ENCODE assay signal across 20 mouse cellular contexts in the genomic region with DNA sequence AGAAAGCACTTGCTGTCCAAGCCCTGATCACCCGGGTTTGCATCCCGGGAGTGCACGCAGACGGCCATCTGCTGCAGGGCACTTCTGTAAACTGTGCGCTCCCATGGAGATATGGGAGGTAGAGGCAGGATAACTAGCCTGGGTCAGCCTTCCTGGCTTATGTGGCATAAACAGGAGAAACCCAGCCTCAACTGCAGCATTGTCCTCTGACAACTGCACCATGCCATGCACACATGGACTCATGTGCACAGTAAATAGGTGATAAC.
A peak's percentile ranks its signal among the peaks of the same experiment; 100 is the strongest.
DNase-seq lines count a peak whose midpoint lies in the region; ATAC-seq lines count a peak whose summit lies in the region.
"Had no signal": no experiment of that assay in that cellular context is flagged by ENCODE, and none has a peak within 500 bp of the region (broad histone marks: within the 10 kb centered on the region; RNA-seq: fewer than 3 reads in every experiment).

No protein-coding gene starts in this region.

- peak overlapping the region; percentile 32 for H3K4me2 ChIP-seq in forebrain, embryonic 16.5 days (ENCODE audit: low read length)
- H3K4me2 ChIP-seq in midbrain, embryonic 11.5 days, result peak overlapping the region; percentile 24; the same call in 1 of the 2 replicates
- H3K4me2 ChIP-seq: heart, embryonic 15.5 days; liver, embryonic 15.5 days had no signal

- 44% methylated on average over 5 of the region's 5 CpGs for WGBS in embryonic facial prominence, embryonic 10.5 days
- 8% methylated on average over 5 of the region's 5 CpGs for WGBS in forebrain, embryonic 16.5 days
- 17% methylated on average over 5 of the region's 5 CpGs for WGBS in midbrain, embryonic 11.5 days

- H3K27ac ChIP-seq in embryonic facial prominence, embryonic 10.5 days (replicated peaks), result peak overlapping the region; percentile 44; the same call in 1 of the 2 replicates
- H3K27ac ChIP-seq in forebrain, embryonic 16.5 days (ENCODE audit: low read length), result peak overlapping the region; percentile 60
- peak overlapping the region; percentile 71 for H3K27ac ChIP-seq in midbrain, embryonic 11.5 days (ENCODE audit: low read depth, low read length)
- H3K27ac ChIP-seq: heart, embryonic 15.5 days; liver, embryonic 15.5 days had no signal

- no peaks in the 10 kb centered on the region for H3K9me3 ChIP-seq in embryonic facial prominence, embryonic 10.5 days
- H3K9me3 ChIP-seq in forebrain, embryonic 16.5 days (ENCODE audit: control insufficient read depth, low read length), result no peaks in the 10 kb centered on the region
- H3K9me3 ChIP-seq in midbrain, embryonic 11.5 days (ENCODE audit: control insufficient read depth, low read length), result no peaks in the 10 kb centered on the region
- H3K9me3 ChIP-seq: heart, embryonic 15.5 days; liver, embryonic 15.5 days had no signal

- H3K27me3 ChIP-seq in embryonic facial prominence, embryonic 10.5 days (replicated peaks; ENCODE audit: low read depth, poor library complexity, severe bottlenecking), result no peaks in the 10 kb centered on the region
- H3K27me3 ChIP-seq in forebrain, embryonic 16.5 days (replicated peaks; ENCODE audit: control insufficient read depth, insufficient read depth, low read length), result no peaks in the 10 kb centered on the region
- no peaks in the 10 kb centered on the region for H3K27me3 ChIP-seq in midbrain, embryonic 11.5 days (ENCODE audit: control insufficient read depth, insufficient read depth, low read length)
- H3K27me3 ChIP-seq: heart, embryonic 15.5 days; liver, embryonic 15.5 days had no signal

- 0 out of 2 replicates have a peak overlapping the region, but pooled peaks have one; percentile 6 for H3K9ac ChIP-seq in forebrain, embryonic 16.5 days (replicated peaks; ENCODE audit: low read depth, low read length)
- peak overlapping the region; percentile 28 for H3K9ac ChIP-seq in midbrain, embryonic 11.5 days (ENCODE audit: low read length)
- H3K9ac ChIP-seq: heart, embryonic 15.5 days; liver, embryonic 15.5 days had no signal

- peaks cover 80% of the 10 kb centered on the region for H3K4me1 ChIP-seq in embryonic facial prominence, embryonic 10.5 days
- peaks cover 70% of the 10 kb centered on the region for H3K4me1 ChIP-seq in forebrain, embryonic 16.5 days (replicated peaks; ENCODE audit: control insufficient read depth, insufficient read depth, low read length)
- H3K4me1 ChIP-seq in midbrain, embryonic 11.5 days (ENCODE audit: control insufficient read depth, insufficient read depth, low read length), result peaks cover 68% of the 10 kb centered on the region

- no peaks in the 10 kb centered on the region for H3K36me3 ChIP-seq in embryonic facial prominence, embryonic 10.5 days (replicated peaks)
- H3K36me3 ChIP-seq in forebrain, embryonic 16.5 days (ENCODE audit: control insufficient read depth, insufficient read depth), result no peaks in the 10 kb centered on the region
- no peaks in the 10 kb centered on the region for H3K36me3 ChIP-seq in midbrain, embryonic 11.5 days (ENCODE audit: control insufficient read depth, insufficient read depth, low read length)
- H3K36me3 ChIP-seq: heart, embryonic 15.5 days; liver, embryonic 15.5 days had no signal

- no peak for ATAC-seq in forebrain, embryonic 16.5 days
- ATAC-seq in midbrain, embryonic 11.5 days (ENCODE audit: low FRiP score), result peak; percentile 40
- ATAC-seq: activated CD4-positive, CD25-positive, alpha-beta regulatory T cell, adult 4 months had no signal

- no peak overlapping the region for H3K4me3 ChIP-seq in embryonic facial prominence, embryonic 10.5 days
- no peak overlapping the region for H3K4me3 ChIP-seq in forebrain, embryonic 16.5 days (replicated peaks; ENCODE audit: low read length)
- H3K4me3 ChIP-seq in midbrain, embryonic 11.5 days (ENCODE audit: low read depth, low read length), result no peak overlapping the region
- H3K4me3 ChIP-seq: erythroblast, embryonic 14.5 days; heart, embryonic 15.5 days; liver, embryonic 15.5 days had no signal

- DNase-seq in embryo, embryonic 10 days (ENCODE audit: low spot score), result peak; percentile 28
- DNase-seq in embryo, embryonic 10.5 days (ENCODE audit: low spot score), result no peak
- no peak for DNase-seq in embryonic facial prominence, embryonic 10.5 days (ENCODE audit: low spot score)
- no peak for DNase-seq in midbrain, embryonic 11.5 days (ENCODE audit: low spot score, missing footprints)
- DNase-seq in thymus, postnatal 36 days, result no peak
- DNase-seq in gastrocnemius, postnatal 4 days (ENCODE audit: low spot score in 2 of 2), result no peak
- no peak for DNase-seq in lung, postnatal 25 days (ENCODE audit: low spot score)
- DNase-seq: cerebellum, adult 11-12 months; heart, adult 11 months; kidney, adult 8-10 months; left cerebral cortex, postnatal 4 days; lung, postnatal 14 days; right cerebral cortex, adult 18-20 months; spleen, adult 18-20 months; thymus, postnatal 25 days had no signal
